Mouse (Mus musculus) lung, adult 2 months (tissue): ENCODE data around the gene Gan.

Source experiments
- CTCF ChIP-seq: fragments of 200-500 bp; IDR thresholded peaks from 2 replicates; pipeline ENCODE4 v1.5.1; 2011; ENCODE audit warnings: mild to moderate bottlenecking, low read length, control low read depth; ENCODE audit not compliant: insufficient read depth
- POLR2A ChIP-seq: fragments of 200-500 bp; IDR thresholded peaks from 2 replicates; pipeline ENCODE4 v1.6.1; 2011; ENCODE audit warnings: low read depth, mild to moderate bottlenecking, control low read depth, low read length, borderline replicate concordance; ENCODE audit errors: extremely low read depth

DNA sequence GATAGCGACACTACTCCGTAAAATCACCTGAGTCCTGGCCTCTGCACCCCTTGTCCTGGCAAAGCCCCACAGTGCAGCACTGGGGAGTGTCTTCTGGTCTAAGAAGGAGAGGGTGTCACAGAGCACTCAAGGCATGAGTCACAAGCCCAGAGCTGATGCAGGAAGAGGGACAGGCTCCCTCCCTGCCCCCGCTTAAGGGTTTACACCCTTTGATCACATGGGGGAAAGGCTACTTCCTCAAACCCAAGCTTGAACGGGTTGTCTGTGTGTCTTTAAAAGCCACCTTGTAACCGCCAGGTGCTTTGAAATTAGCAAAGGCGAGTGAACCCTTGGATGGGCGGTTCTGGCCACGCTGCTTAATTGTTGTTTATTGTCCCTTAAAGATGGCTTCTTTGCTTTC, 36.7 kb upstream of the Gan start:
- TF ChIP-seq CTCF (no peak), POLR2A (no peak)
